Mouse (Mus musculus) NIH3T3 (cell line): ENCODE results near the gene Slc25a39.
"Not testable (repeated sequence)": the region's sequence is repeated elsewhere in the genome, so short reads cannot be mapped to it uniquely, and the experiment has no call there.

Source experiments
- DNase-seq: peaks from one replicate; pipeline ENCODE4 v3.0.0-alpha.2; 2012; ENCODE audit warnings: low read depth

Slc25a39 gene

DNA sequence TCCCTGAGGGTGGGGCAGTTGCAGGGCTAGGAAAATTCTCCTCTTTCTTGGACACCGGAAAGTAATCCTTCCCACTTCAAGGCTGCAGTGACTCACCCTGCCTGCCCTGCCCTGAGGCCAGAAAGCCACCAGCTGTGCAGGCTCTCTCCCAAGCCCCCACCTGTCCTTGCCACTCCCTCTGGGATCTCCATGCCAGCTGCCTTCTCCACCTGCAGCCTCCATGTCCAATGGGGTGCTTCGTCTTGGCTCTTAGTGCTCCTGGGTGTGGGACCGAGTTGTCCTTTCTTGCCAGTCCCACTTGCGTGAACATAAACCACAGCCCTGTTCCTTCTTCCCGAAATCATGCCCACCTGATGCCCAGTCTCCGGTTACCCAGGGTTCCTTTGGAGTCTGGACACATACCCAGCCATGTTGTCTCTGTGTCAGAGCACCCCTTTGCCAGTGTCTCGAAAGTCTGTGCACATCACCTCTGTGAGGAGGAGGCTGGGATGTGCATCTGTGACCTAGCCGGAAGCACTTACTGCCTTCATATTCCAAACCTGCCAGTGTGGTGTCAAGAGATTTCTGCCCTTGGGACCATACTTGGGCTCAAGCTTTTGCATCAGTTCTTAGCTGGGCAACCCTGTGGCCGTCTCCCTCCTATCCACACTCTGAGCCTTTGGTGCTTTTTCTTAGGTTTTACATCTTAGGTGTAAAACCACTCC lies 13.2 kb downstream of the Slc25a39 start:
- DNase-seq, result peak; percentile 64

DNA sequence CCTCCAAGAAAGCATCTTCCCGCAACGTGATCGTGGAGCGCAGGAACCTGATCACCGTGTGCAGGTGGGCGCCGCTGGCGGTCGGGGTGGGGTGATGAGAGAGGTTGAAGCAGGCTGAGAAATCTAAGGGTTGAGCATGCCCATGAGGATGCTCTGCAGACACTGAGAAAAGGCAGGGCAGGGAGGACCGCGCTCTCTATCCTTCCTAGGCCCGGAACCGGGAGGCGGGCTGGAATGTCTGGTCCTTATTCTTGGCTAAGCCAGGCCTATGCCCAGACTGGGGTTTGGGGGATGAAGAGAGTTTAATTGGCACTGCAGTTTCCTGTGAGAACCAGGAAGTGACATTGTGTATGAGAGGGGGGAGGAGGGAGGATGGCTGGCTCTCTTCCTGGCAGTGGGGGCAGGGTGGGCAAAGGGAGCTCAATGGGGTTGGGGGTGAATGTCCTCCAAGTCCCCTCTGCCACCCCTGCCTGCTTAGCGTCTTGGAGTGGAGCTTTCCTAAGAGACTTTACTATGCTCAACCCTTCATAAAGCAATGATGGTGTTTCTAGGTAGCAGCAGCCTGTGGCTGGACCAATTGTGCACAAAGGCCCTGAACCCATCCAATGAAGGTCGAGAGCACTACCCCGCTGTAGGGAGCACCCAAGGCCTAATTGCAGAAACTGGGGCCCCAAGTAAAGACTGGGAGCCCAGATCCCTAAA lies 13.9 kb downstream of the Slc25a39 start:
- DNase-seq, result peak; percentile 36

DNA sequence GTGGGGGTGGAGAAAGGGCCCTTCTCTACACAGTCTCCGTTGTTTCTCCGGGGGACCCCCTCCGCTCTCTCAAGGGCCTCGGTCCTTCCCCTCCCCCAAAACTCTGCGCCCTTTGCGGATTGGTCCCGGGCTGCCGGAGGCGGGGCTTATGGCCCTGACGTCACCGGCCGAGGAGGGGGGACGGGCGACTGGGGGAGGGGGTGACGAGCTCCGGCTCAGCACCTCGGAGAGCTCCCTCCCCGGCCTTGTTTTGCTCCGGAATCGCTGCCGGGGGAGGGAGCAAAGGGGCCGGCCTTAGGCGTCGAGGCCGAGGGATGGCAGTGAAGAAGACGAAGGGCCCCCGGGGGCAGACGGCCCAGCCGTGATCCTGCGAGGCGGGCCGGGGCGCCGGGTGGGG lies 14.5 kb downstream of the Slc25a39 start, which contains the start of gene Rundc3a:
Gene Rundc3a, plus strand, starts transcription at position 166 of the 397 bp plus-strand sequence.
- peak; percentile 92 for DNase-seq

DNA sequence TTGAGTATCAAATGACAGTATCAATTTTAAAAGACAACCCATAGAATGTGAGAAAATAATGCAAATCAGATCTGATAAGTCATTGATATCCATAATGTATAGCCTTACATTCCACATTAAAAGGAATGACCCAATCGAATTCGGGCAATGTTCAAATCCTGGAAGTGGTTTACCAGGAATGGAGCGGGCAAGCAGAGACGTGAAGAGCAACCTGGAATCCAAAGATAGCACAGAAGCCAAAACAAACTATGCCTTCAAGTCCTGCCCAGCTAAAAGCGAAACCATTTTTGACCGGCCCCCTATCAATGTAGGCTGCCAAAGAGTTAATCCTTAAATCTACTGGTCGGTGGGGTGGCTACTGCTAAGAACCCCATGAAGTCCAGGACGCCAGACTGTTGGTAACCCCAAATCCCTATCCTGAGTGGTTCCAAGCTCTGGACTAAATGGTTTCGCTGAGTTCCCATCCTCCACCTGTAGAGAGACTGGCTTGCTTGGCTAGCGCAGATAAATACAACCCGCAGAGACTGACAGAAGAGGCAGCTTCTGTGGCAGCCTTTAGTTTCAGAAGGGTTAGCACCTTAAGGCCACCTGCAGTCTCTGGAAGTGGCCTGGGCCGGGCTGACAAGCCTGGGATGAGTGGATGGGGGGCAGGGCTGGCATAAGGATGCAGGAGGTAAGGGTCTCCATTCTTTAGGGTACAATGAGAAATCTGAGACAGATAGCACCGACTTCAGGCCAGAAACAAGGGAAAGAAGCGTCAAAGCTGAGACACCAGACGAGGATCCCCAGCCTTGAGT lies 15.1 kb downstream of the Slc25a39 start:
- no peak for DNase-seq

DNA sequence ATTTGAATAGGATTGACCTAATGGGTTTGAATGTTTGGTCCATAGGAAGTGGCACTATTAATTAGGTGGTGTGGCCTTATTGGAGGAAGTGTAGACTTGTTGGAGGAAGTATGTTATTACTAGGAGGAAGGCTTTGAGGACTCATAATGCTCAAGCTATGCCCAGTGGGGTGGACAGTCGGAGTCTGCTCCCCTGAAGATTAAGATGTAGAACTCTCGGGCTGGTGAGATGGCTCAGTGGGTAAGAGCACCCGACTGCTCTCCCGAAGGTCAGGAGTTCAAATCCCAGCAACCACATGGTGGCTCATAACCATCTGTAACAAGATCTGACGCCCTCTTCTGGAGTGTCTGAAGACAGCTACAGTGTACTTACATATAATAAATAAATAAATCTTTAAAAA lies 18.3 kb downstream of the Slc25a39 start:
- DNase-seq, result not testable (repeated sequence)

DNA sequence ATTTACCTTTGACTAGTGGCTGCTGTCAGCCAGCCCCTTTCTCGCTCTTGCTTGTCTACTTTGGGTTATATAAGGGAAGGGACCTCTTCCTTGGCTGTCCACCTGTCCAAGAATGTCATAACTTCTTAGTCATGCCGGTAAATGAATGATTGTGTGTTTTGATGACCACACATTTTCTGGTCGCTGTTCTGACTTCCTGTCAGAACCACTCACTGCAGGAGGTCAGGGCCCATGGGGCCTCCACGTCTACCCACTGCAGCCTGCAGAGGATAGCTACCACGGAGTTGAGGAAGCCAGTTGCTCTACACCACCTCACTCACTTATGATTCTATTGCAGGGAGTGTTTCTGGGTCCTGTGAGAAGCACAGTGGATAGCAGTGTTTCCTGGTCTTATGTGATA lies 21.6 kb downstream of the Slc25a39 start:
- no peak for DNase-seq

DNA sequence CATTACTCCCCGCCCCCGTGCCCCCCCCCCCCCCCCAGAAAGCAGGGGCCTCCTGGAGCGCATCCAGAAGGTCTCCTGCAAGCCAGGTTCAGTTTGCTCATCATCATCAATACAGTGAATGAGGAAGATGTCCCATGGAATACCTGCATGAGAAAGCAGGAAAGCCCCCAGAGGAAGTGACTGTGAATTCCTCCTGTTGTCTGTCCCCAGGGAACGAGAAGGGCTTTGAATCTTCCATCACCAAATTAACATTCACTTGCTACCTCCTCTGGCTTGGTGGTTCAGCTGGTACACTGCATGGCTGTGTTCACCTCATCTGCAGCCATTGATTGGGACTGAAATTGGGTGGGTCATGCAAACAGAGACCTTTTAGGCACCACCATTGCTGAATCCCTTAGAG lies 22.7 kb downstream of the Slc25a39 start:
- no peak for DNase-seq

DNA sequence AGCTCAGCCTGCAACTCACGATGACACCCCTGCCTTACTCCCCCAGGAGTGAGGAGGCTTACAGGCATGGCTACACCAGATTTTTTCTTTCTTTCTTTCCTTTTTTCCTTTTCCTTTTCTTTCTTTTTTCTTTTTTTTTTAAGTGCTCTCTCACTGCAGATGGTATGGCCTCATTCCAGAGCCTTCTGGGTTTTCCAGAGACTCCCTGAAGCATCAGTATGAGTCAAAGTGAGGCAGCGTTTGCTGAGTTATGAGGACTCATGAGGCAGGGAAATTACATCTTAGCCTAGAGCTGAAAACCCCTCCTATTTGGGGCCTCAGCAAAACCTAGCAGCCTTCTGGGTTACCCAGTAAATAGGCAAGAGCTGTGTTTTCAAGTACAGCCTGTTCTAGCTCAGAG lies 23.3 kb downstream of the Slc25a39 start:
- DNase-seq, result peak; percentile 91

DNA sequence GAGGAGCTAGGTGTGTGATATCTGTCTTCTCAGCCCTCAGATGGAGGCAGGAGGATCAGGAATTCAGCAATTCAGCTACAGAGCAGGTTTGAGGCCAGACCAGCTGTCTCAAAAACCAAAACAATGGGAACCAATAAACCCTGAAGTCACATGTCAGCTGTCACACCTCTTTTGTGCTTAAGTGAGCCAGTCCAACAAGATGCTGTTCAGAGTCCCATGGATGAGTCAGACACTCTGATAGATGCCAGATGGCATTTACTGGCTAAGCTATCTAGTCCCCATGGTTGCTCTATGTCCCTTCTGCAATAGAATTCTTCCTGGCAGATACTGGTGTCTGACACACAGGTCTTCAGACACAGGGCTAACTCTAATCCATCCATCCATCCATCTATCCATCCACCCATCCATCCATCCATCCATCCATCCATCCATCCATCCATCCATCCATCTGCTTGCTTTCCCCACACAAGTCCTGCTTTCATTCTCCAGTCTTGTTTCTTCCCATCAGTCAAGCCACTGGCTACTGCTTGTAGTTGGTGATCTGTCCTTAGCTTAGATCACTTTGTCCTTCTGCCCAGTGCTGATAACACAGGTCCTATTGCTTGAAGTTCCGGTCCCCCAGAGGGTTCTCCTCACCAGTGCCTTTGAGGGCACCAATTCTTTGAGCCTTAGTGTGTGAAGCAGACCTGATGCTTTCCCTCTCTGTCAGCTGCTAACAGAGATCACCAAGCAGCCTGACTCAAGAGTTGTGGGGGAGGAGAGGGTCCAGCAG lies 24.2 kb downstream of the Slc25a39 start:
- no peak for DNase-seq

DNA sequence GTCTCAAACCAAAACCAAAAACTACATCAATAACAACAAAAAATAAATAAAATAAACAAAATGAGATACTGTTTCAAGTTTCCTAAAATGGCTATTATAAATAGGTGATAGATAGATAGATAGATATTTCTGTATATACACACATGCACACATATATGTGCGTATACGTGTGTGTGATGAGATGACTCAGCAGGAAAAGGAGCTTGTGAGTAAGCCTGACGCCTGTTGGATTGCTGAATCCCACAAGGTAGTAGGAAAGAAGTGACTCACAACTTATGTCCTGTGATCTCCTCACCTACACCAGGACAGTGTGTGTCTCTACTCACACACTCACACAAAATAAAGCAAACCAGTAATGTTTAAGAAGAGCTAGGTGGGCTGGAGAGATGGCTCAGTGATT lies 25.0 kb downstream of the Slc25a39 start:
- no peak for DNase-seq

DNA sequence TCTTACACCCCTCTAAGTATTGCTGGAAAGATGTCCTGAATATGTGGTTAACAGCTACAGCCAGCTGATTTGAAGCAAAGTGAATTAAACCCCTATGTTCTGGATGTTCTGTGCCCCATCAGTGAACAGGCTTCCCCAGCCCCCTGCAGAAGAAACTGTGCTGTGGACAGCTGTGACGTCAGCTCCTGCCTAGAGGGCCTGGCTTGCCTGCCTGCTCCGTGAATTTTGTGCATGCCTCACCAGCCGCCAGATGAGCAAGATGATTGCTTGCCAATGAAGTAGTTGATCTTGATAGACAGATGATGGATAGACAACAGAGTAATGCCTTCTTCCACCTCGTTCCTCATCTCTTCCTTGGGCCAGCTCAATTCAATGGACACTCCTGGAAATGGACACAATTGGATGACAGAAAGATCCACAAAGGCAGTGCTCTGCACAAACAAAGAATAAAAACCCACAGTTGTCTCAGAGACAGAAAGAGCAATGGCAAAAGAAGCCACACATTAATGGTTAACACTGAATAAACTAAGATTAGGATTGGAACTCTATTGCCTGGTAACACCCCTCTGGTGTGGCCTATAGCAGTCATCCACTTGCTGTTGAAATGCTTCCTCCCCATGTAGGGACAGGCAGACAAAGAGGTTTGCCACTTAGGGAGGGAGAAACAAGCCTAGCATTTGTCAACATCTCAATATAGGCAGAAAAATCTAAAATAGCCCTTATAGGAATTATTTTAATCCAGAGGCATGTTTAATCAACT lies 26.2 kb downstream of the Slc25a39 start:
- DNase-seq, result peak; percentile 68

DNA sequence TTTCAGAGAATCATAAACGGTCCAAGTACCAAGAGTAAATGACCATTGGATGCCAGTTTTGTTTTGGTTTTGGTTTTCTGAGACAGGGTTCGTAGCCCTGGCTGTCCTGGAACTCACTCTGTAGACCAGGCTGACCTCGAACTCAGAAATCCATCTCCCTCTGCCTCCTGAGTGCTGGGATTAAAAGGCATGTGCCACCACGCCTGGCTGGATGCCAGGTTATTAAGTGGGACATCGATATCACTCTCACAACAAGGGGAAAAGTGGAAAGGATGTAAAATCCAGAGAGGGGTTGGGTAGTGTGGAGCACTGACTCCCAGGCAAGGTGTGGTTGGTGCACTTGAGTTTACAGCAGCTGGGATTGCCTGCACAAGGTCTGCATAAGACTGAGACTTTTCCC lies 27.7 kb downstream of the Slc25a39 start:
- DNase-seq, result no peak

DNA sequence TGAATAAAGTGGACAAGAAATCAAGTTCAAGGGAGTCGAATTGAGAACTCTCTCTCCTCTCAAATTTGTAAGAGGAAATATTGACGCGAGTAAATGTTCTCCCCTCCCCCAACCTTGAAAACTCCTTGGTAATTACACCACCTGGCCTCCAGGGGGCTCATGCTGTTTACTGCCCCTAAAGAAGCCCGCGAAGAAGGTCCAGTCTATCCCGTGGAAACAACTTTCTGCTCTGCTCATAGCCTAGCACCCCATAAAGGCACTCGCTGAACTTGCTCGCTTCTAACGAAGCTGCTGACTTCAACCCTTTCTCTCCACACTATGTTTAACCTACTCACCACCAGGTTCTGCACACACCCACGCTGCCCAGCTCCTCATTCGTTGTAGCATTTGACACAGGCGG lies 30.6 kb downstream of the Slc25a39 start:
- no peak for DNase-seq

DNA sequence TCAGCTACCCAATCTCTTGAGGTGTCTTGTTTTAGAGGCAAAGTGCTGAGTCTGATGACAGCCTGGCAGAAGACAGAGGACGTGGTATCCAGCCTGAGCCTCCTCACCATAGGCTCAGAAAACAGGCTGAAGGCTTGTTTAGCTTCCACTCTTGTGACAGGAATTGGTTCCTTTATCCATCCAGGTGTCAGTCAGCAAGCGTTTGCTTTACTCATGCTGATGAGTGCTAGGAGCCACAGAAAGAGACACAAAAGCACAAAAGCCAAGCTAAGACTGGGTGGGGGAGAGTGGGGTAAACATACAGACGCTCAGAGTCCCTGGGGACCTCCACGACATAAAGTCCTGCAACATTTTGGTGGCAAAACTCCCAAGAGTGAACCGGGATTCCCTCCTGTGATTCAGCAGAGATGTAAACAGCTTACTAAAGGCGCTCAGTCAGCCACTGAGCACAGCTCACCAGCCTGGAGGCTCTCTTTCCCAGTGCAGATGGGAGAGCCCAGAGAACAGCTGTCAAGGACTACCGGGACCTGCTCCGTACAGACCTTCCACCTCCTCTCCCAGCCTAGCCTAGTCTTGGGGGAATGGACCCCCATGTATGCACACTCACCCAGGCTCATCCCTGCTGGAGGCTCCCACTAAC lies 31.4 kb downstream of the Slc25a39 start:
- DNase-seq, result peak; percentile 35

DNA sequence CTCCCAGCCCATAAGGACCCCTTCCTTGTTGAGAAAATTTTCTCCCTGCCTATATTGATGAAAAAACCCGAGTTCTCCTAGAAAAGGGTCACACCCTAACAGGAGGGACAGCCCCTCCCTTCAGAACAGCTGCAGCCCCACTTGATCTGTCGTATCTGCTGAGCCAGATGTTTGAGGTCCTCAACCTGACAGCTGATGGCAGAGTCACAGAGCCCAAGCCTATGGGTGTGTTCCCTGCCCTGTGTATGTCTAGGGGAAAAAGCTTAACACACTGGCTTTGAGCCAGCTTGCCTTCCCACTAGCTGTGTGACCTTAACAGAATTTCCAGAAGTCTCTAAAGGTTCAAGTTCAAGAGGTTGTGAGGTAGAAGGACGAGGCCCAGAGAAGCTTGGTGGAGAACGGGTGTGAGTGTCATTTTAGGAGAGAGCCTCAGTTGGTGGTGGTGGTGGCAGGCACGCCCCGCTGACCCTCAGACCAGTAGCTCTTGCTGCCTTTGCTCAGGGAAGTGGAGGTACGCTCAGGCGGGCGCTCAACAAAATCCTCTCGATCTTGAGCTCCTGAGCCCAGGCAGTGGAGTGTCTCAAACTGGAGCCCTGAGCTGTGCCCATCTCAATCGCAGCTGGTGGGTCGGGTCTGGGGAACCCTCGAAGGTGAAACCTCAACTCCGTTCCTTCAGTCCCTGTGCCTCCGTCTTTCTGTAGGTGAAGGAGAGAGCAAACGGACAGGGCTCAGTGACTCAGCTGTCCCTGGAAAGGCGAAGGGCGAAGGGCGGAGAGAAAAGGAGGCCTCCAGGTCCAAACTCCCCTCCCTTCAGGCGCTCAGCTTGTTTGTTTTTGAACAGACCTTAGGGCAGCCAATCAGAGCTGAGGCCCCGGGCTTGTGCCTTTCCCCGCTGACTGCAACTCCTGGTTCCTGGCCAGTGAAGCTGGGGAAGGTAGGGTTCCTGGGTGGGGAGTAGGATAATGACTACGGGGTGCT lies 32.3 kb downstream of the Slc25a39 start:
- peak; percentile 51 for DNase-seq

DNA sequence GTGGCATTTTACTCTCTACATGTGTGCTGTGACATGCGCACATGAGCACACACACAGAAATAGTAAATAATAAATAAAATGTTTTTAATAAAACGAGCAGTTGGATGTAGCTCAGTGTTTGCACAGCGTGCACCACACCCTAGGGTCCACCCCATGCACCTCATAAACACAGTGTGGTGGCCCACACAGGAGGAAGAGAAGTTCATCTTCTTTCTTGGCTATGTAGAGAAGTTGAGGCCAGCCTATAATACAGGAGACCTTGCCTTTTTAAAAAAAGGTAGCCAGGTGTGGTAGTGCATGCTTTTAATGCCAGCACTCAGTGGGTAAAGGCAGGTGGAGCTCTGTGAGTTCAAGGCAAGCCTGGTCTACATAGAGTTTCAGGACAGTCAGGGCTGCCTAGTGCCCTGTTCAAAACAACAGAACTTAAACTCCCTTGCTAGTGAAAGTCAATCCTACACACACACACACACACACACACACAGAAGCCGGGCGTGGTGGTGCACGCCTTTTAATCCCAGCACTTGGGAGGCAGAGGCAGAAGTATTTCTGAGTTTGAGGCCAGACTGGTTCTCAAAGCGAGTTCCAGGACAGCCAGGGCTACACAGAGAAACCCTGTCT lies 33.5 kb downstream of the Slc25a39 start:
- no peak for DNase-seq

DNA sequence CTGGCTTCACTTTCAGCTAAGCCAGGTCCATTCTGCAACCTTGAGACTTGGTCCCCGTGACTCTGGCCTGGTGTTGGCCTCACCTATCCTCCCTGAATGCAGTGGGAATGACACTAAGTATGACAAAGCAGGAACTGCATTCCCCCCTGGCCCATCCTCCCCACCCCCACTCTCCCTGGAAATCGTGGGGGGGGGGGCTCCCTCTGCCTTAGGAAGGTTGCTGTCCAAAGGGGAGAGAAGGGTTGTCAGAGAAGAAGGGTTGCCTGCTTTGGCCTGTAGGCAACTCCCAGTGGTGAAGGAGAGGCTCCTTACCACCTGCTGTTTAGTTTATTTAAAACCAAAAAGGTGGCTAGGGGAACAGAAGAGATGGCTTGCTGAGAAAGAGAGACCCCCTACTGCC lies 34.1 kb downstream of the Slc25a39 start:
- DNase-seq, result no peak

DNA sequence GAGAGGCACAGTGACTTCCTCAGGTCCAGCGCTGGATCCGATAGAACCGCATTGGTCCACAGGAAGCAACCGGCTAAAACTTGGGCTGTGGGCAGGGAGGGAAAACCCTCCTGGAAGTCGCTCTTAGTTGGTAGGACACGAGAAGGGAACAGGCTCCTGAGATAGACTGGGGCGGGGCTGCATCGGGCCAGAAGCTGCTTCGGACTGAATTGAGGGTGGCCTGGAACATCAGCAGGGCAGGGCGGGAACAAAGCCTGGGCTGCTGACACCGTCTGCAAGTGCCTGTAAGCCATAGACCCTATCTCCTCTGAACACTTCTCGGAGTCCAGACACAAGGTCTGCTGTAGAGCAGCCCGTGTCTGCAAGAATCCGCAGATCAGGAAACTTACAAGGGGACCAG lies 34.8 kb downstream of the Slc25a39 start:
- no peak for DNase-seq
